Mouse (Mus musculus): ENCODE results near the gene Anks1b. TPM values are rescaled to one million over a fixed set of nuclear protein-coding genes. Genes with fewer than 3 reads are reported as not detected.

The Anks1b gene
- polyA plus RNA-seq (2012; rRNA removed; ENCODE audit: low replicate concordance) = 0.06 and 0.09 TPM in 2 replicates

DNA sequence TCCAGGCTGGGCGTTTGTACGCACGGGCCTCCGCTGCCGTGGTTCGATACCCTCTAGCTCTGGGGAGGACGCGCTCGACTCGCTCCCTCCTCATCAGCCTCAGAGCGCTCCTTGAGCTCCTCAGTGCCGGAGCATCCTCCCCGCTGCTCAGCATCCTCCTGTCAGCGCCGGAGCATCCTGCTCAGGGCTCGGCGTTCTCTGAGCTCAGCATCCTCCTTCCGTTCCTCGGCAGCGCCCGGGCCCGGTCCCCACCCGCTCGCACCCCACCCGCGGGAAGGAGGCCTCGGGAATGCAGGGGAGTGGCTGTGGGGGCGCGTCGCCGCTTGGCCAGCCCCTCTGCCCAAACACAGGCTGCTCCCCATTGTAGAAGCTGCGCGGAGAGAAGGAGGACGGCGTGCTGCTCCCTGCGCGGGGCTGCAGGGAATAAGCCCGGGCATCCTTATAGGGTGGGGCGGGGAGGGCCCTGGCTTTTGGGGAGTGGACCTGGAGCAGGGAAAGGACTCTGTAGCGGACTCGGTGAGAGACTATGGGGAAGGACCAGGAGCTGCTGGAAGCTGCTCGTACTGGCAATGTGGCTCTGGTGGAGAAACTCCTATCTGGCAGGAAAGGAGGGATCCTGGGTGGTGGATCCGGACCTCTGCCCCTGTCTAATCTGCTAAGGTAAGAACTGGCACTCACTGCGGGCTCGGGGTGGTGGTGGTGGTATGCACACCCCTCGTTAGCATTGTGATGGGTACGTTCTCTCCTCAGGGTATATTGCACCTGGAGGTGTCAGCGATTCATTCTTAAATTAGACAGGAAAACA lies at the start of gene Anks1b:
Gene Anks1b, plus strand, starts transcription at position 364 of the 805 bp plus-strand sequence.

Other genes starting within 250 kb of the Anks1b start
- 8.5 and 15.0 TPM in 2 replicates for gene Scyl2, start 187.2 kb upstream of the Anks1b start, polyA plus RNA-seq (2012; rRNA removed; ENCODE audit: low replicate concordance)
- gene Actr6, start 141.2 kb upstream of the Anks1b start, polyA plus RNA-seq (2012; rRNA removed; ENCODE audit: low replicate concordance) = 1.3 and 2.9 TPM in 2 replicates
- 9.9 and 10.2 TPM in 2 replicates for gene Uhrf1bp1l, start 128.5 kb upstream of the Anks1b start, polyA plus RNA-seq (2012; rRNA removed; ENCODE audit: low replicate concordance)

All from mammary gland, adult 2 months (tissue).